Mouse (Mus musculus) G1E (cell line): ENCODE results near the gene Dgcr8.

ENCODE experiments used
- CTCF ChIP-seq: IDR thresholded peaks from 2 replicates; pipeline ENCODE4 v1.5.1; 2012; ENCODE audit warnings: low read depth, low read length, inconsistent platforms, mixed read lengths
- GATA1 ChIP-seq: IDR thresholded peaks from 2 replicates; pipeline ENCODE4 v1.6.1; 2012; ENCODE audit warnings: borderline replicate concordance, low read length, inconsistent platforms, mixed read lengths

DNA sequence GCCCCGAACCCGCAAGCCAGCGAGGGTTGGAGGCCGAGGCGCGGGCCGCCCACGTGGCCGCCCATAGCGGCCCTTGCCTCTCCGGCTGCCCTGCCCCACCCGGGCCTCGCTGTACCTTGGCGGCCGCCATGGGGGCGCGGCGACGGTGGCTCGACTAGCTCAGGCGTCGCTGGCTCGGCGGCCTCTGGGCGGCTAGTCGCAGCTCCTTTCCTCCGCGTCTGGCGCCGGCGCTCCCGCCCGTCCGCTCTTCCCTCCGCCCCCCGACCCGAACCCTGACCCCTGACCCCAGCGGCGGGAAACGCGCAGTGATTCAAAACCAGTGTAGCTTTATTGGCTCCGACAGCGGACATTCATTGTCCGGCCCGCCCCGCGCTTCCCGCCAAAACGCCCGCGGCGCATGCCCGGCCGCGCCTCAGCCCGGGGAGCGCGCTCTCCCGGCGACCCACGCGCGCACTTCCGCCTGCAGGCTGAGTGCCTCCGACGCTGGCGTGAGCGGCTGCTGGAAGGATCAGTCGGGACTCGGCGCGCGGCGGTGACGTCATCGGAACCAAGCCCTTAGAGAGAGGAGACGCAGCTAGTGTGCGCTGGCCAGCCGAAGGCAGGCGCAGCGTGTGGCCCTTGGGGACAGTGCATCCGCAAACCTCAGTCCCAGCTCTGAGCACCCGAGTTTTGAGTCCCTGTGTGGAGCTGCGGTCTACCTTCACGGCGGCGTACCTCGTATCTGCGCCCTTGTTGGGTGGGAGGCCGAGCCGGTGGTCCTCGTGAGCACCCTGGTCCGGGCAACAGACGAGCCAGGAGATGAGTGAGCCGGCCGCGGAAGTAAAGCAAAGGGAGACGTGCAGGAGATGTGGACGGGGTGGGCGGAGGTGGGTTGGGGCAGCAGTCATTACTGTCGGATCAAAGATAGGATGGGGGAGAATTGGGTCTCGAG is 40.3 kb downstream of the Dgcr8 start, which contains the start of the genes Trmt2a and Ranbp1:
- TF ChIP-seq CTCF (no peak), GATA1 (no peak)
